Mouse (Mus musculus) ES-E14 (cell line): ENCODE results near the gene Nkpd1.

ENCODE experiments used
- CHD2 ChIP-seq: IDR thresholded peaks from 2 replicates; pipeline ENCODE4 v1.6.1; 2014; ENCODE audit warnings: mild to moderate bottlenecking, low read depth, low read length, inconsistent platforms
- MAFK ChIP-seq: IDR thresholded peaks from 2 replicates; pipeline ENCODE4 v1.6.1; 2014; ENCODE audit warnings: mild to moderate bottlenecking, low read depth, low read length, inconsistent platforms; ENCODE audit not compliant: insufficient read depth
- ZC3H11A ChIP-seq: IDR thresholded peaks from 2 replicates; pipeline ENCODE4 v1.6.1; 2012; ENCODE audit warnings: low read depth, mild to moderate bottlenecking, inconsistent platforms, low read length, borderline replicate concordance

DNA sequence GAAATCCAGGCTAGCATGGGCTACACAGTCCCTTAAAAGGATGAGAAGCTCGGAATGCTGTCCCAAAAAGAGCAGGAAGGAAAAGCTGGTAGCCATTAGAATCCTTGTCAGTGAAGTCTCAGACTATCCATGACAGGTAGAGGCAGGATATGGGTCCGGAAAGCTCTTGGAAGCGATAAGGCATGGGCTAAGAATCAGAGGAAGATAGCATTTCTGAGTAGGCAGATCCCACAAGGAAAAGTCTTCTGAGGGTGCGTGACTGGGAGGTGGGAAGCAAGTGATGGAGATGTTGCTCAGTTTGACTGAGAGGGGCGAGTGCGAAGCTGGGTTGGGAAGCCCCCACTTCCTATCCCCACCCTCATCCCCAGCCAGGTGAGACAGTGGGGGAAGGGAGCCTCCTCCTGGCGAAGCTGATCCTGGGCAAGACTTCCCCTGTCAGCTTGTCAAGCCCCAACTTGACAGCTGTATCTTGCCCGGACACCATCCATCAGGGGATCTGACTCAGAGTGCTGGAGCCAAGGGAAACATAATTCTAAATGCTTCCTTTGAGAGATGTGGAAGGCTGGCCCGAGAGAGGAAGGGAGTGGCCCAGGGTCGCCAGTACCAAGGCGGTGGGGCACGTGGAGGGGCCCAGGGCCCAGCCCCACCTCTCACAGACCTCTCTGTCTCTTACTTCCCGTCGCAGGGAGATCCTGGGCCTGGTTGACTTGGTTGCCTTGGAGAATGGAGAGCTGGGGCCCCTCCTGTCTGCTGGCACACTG lies 39.8 kb upstream of the Nkpd1 start:
- TF ChIP-seq ZC3H11A (no peak), MAFK (no peak), CHD2 (no peak)
